Mouse (Mus musculus): ENCODE data around the gene Stk10. TPM values are rescaled to one million over a fixed set of nuclear protein-coding genes. Genes with fewer than 3 reads are reported as not detected.

The Stk10 gene
- total and polyA plus RNA-seq, 3 experiments, result 8.4 to 10.1 (median 9.2) TPM

DNA sequence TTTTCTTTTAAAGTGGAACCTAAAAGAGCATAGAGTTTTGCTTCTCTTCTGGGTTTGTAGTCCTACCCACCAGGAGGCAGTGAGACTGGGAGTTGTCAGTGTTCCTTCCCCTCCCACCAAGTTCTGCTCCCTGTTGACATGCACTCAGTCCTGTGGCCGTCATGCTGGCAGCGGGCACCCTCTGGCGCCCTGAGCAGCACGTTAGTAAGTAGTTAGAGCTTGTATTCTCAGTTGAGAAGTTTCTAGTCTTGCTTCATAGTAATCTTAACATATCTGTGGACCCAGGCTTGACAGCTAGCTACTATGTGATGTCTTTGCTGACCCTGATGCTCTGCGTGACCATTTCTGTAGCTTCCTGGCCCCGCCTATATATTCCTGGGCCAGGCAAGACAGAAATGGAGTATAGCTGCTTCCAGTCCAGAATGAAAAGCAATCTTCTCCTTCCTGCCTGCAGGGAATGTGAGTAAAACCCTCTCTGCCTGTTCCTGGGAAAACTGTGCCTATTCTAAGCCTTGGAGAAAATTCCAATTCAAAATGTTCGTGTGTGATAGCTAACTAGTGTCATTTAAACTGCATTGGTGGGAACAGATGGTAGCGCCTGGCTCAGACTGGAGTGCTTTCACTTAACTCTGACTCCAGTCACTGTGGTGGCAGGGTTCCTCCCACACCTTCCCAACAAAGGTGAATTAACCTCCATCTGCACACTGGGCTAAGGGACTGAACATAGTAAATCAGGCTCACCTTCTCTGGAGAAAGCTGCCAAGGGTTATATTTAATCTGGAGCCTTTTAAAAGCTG, 16.0 kb upstream of the Stk10 start:
- 64% methylated on average over 8 of the region's 8 CpGs for WGBS
- intact Hi-C loops (cut with DNase I), result no loop called here
- Histone ChIP-seq H3K36me3 (ENCODE audit: control insufficient read depth, insufficient read depth, low read length) (peaks cover 3% of the 10 kb centered on the region; the same call in 1 of the 2 replicates), H3K27ac (no peak overlapping the region), H3K4me1 (ENCODE audit: control insufficient read depth, insufficient read depth, low read length) (no peaks in the 10 kb centered on the region; the same call in none of the 2 replicates), H3K9ac (ENCODE audit: low read depth, low read length) (no peak overlapping the region), H3K79me2 (replicated peaks; ENCODE audit: control insufficient read depth, insufficient read depth, low read length) (no peaks in the 10 kb centered on the region), H3K27me3 (ENCODE audit: control insufficient read depth, insufficient read depth, low read length) (no peaks in the 10 kb centered on the region), H3K4me3 (no peak overlapping the region)
- DNase-seq, result no peak
- TF ChIP-seq EP300 (IDR thresholded peaks at IDR 0.05; ENCODE audit: insufficient read depth, low read depth, low read length) (no peak), POLR2A (IDR thresholded peaks at IDR 0.05; ENCODE audit: insufficient read depth, low read depth, low read length) (no peak), CTCF (IDR thresholded peaks at IDR 0.05) (no peak)

DNA sequence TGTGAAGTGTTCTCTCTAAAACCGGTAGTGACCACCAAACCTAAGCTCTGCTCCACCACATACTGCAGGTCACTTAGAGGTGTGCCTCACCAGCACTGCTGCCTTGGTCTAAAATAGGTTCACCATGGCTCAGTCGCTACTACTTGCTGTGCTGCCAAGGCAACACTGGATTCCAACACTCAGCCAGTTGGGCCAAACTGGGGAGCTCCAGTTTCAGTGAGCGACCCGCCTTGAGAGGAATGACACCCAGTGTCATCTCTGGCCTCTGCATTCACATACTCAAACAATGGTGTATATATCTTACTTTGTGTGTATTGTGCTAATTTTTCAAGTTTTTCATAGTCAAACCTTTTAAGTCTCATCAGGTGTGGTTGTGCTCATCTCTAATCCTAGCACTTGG, 14.3 kb upstream of the Stk10 start:
- TF ChIP-seq CTCF (IDR thresholded peaks at IDR 0.05) (peak; percentile 34), POLR2A (IDR thresholded peaks at IDR 0.05; ENCODE audit: insufficient read depth, low read depth, low read length) (no peak), EP300 (IDR thresholded peaks at IDR 0.05; ENCODE audit: insufficient read depth, low read depth, low read length) (no peak)
- DNase-seq, result peak in 1 of 2 experiments; percentile 20
- intact Hi-C loops (cut with DNase I), result no loop called here
- H3K27ac ChIP-seq, result no peak overlapping the region
- peaks cover 3% of the 10 kb centered on the region; the same call in 1 of the 2 replicates for H3K36me3 ChIP-seq (ENCODE audit: control insufficient read depth, insufficient read depth, low read length)
- H3K4me3 ChIP-seq, result no peak overlapping the region
- WGBS, result 75% methylated on average over 4 of the region's 4 CpGs
- no peaks in the 10 kb centered on the region for H3K79me2 ChIP-seq (replicated peaks; ENCODE audit: control insufficient read depth, insufficient read depth, low read length)
- no peak overlapping the region for H3K9ac ChIP-seq (ENCODE audit: low read depth, low read length)
- no peaks in the 10 kb centered on the region for H3K27me3 ChIP-seq (ENCODE audit: control insufficient read depth, insufficient read depth, low read length)
- H3K4me1 ChIP-seq (ENCODE audit: control insufficient read depth, insufficient read depth, low read length), result no peaks in the 10 kb centered on the region; the same call in none of the 2 replicates

DNA sequence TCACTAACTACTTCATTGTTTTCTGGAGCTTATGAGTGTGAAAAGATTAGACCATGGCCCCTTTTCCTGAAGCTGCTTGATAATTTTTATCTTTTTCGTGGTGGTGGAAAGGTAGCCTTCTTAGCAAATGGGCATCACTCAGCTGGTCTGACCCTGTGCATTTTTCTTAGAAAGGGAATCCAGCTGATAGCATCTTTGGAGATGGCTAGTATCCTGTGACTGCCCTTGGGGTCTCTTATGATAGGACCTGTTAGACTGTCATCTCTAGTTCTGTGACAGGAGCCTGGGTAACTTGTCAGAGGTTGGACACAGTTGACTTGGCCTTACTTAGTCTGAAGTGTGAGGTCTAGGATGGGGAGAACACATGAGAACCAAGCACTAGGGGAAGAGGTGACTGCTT, 13.8 kb upstream of the Stk10 start:
- WGBS, result 77% methylated on average over 1 of the region's 1 CpGs
- H3K79me2 ChIP-seq (replicated peaks; ENCODE audit: control insufficient read depth, insufficient read depth, low read length), result no peaks in the 10 kb centered on the region
- no peak for TF ChIP-seq CTCF (IDR thresholded peaks at IDR 0.05)
- no peak for TF ChIP-seq POLR2A (IDR thresholded peaks at IDR 0.05; ENCODE audit: insufficient read depth, low read depth, low read length)
- TF ChIP-seq EP300 (IDR thresholded peaks at IDR 0.05; ENCODE audit: insufficient read depth, low read depth, low read length), result no peak
- no peaks in the 10 kb centered on the region for H3K27me3 ChIP-seq (ENCODE audit: control insufficient read depth, insufficient read depth, low read length)
- intact Hi-C loops (cut with DNase I), result no loop called here
- H3K36me3 ChIP-seq (ENCODE audit: control insufficient read depth, insufficient read depth, low read length), result peaks cover 3% of the 10 kb centered on the region; the same call in 1 of the 2 replicates
- DNase-seq, result no peak
- H3K9ac ChIP-seq (ENCODE audit: low read depth, low read length), result no peak overlapping the region
- no peak overlapping the region for H3K27ac ChIP-seq
- H3K4me3 ChIP-seq, result no peak overlapping the region
- H3K4me1 ChIP-seq (ENCODE audit: control insufficient read depth, insufficient read depth, low read length), result no peaks in the 10 kb centered on the region; the same call in none of the 2 replicates

DNA sequence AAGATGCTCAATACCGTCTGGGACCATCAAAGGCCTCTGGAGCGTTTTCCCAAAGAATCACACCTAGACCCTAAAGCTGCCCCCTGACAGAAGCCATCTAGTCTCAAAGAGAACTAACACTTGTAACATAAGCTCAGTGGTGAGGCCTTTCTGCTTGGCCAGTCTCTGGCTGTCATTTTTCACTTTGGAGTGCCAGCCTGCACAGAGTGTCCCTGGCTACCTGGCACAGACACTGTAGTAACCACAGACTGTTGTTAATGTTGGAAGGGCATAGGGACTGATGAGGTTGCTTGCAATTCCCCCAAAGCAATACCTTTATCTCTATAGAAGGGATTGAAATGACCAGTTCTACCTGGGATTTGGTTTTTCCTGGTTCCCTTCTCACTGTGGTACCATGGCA, 11.9 kb upstream of the Stk10 start:
- Histone ChIP-seq H3K4me1 (ENCODE audit: control insufficient read depth, insufficient read depth, low read length) (peaks cover 2% of the 10 kb centered on the region), H3K27ac (no peak overlapping the region), H3K4me3 (no peak overlapping the region), H3K9ac (ENCODE audit: low read depth, low read length) (no peak overlapping the region), H3K36me3 (ENCODE audit: control insufficient read depth, insufficient read depth, low read length) (peaks cover 3% of the 10 kb centered on the region; the same call in 1 of the 2 replicates), H3K79me2 (replicated peaks; ENCODE audit: control insufficient read depth, insufficient read depth, low read length) (no peaks in the 10 kb centered on the region), H3K27me3 (ENCODE audit: control insufficient read depth, insufficient read depth, low read length) (no peaks in the 10 kb centered on the region)
- intact Hi-C loops (cut with DNase I), result no loop called here
- WGBS, result 98% methylated on average over 2 of the region's 2 CpGs
- DNase-seq, result no peak
- TF ChIP-seq CTCF (IDR thresholded peaks at IDR 0.05) (no peak), EP300 (IDR thresholded peaks at IDR 0.05; ENCODE audit: insufficient read depth, low read depth, low read length) (no peak), POLR2A (IDR thresholded peaks at IDR 0.05; ENCODE audit: insufficient read depth, low read depth, low read length) (no peak)

DNA sequence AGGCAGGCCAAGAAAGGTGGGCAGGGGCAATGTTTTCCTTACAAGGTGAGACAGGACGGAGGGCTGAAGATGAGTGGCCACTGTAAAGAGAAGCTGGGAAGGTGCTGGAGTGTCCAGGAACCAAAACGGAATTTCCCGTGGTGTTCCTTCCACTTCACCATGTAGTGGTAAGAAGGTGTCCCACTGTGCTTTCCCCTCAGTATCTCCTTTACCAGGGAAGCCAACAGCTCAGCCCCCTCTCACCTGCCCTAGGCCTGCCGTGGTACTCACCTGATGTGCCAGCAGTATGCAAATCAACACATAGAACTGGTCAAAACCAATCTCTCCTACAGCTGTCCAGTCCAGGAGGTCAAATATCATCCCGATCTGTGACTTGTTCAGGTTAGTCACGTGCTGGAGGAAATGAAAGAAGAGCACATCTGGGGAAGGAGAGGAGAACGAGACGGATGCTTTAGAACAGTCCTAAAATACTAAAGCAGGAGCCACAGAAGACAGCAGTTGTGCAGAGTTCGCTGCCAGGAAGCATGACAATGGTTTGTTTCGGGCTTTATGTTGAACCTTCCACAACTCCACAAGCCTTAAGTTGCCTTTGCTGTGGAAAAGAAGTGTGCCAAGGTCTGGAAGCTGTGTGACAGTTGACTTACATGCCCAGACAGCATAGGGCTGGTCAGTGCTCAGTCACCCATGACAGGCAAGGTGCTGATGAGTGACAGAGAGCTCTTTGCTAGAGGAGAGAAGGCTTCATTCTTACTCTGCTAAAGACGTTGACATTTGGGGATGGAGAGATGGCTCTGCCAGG, 8.8 kb upstream of the Stk10 start:
- Histone ChIP-seq H3K27ac (no peak overlapping the region), H3K9ac (ENCODE audit: low read depth, low read length) (no peak overlapping the region), H3K4me1 (ENCODE audit: control insufficient read depth, insufficient read depth, low read length) (peaks cover 2% of the 10 kb centered on the region), H3K27me3 (ENCODE audit: control insufficient read depth, insufficient read depth, low read length) (no peaks in the 10 kb centered on the region), H3K36me3 (ENCODE audit: control insufficient read depth, insufficient read depth, low read length) (no peaks in the 10 kb centered on the region), H3K79me2 (replicated peaks; ENCODE audit: control insufficient read depth, insufficient read depth, low read length) (no peaks in the 10 kb centered on the region), H3K4me3 (no peak overlapping the region)
- no peak for TF ChIP-seq EP300 (IDR thresholded peaks at IDR 0.05; ENCODE audit: insufficient read depth, low read depth, low read length)
- TF ChIP-seq POLR2A (IDR thresholded peaks at IDR 0.05; ENCODE audit: insufficient read depth, low read depth, low read length), result no peak
- TF ChIP-seq CTCF (IDR thresholded peaks at IDR 0.05), result no peak
- DNase-seq, result peak in 1 of 2 experiments; percentile 10
- WGBS, result 77% methylated on average over 11 of the region's 11 CpGs
- intact Hi-C loops (cut with DNase I), result no loop called here

Data from heart, adult 2 months (tissue).